Mouse (Mus musculus): ENCODE measurements around the gene Fscn2. TPM values are rescaled to one million over a fixed set of nuclear protein-coding genes. Genes with fewer than 3 reads are reported as not detected.

Gene Fscn2
- polyA plus RNA-seq, 1 experiment from 2014 or later, result 0.57 TPM

GRCm38 (mm10) chr11:120354304-120355276, 6.7 kb upstream of the Fscn2 start:
- H3K27me3 ChIP-seq (ENCODE audit: insufficient read depth, low read length), result no peaks in the 10 kb centered on the region; the same call in 1 of the 2 replicates
- 84% methylated on average over 17 of the region's 17 CpGs for WGBS
- TF ChIP-seq CTCF (IDR thresholded peaks at IDR 0.05; ENCODE audit: low read depth), result no peak
- no peak overlapping the region; the same call in 1 of the 2 replicates for H3K4me2 ChIP-seq
- peaks cover 37% of the 10 kb centered on the region for H3K4me1 ChIP-seq (ENCODE audit: insufficient read depth)
- no peaks in the 10 kb centered on the region for H3K9me3 ChIP-seq (ENCODE audit: low read depth, low read length)
- no peak for DNase-seq
- no peak overlapping the region for H3K4me3 ChIP-seq (ENCODE audit: low read depth, low read length)
- no peak overlapping the region; the same call in 1 of the 2 replicates for H3K9ac ChIP-seq
- ATAC-seq (ENCODE audit: insufficient read depth), result no peak
- peak overlapping the region; percentile 37; the same call in 1 of the 2 replicates for H3K27ac ChIP-seq (ENCODE audit: low read depth)
- H3K36me3 ChIP-seq (ENCODE audit: insufficient read depth), result 0 out of 2 replicates have a peak, but pooled peaks cover 5% of the 10 kb centered on the region

- H3K4me2 ChIP-seq, result no peak overlapping the region
- H3K36me3 ChIP-seq (ENCODE audit: insufficient read depth), result 0 out of 2 replicates have a peak, but pooled peaks cover 5% of the 10 kb centered on the region
- ATAC-seq (ENCODE audit: insufficient read depth), result no peak
- no peaks in the 10 kb centered on the region for H3K27me3 ChIP-seq (ENCODE audit: insufficient read depth, low read length)
- no peak overlapping the region for H3K4me3 ChIP-seq (ENCODE audit: low read depth, low read length)
- H3K9ac ChIP-seq, result no peak overlapping the region; the same call in 1 of the 2 replicates
- DNase-seq, result peak; percentile 42
- H3K9me3 ChIP-seq (ENCODE audit: low read depth, low read length), result no peaks in the 10 kb centered on the region
- no peak for TF ChIP-seq CTCF (IDR thresholded peaks at IDR 0.05; ENCODE audit: low read depth)
- H3K4me1 ChIP-seq (ENCODE audit: insufficient read depth), result peaks cover 40% of the 10 kb centered on the region
- 29% methylated on average over 5 of the region's 5 CpGs for WGBS
- peak overlapping the region; percentile 37; the same call in 1 of the 2 replicates for H3K27ac ChIP-seq (ENCODE audit: low read depth)
Observed at GRCm38 (mm10) chr11:120355277-120356039, 5.9 kb upstream of the Fscn2 start.

GRCm38 (mm10) chr11:120356319-120356840, 5.0 kb upstream of the Fscn2 start:
- Histone ChIP-seq H3K9ac (no peak overlapping the region), H3K27me3 (ENCODE audit: insufficient read depth, low read length) (no peaks in the 10 kb centered on the region), H3K4me3 (ENCODE audit: low read depth, low read length) (no peak overlapping the region), H3K4me1 (ENCODE audit: insufficient read depth) (peaks cover 33% of the 10 kb centered on the region), H3K27ac (ENCODE audit: low read depth) (no peak overlapping the region), H3K9me3 (ENCODE audit: low read depth, low read length) (no peaks in the 10 kb centered on the region), H3K36me3 (ENCODE audit: insufficient read depth) (0 out of 2 replicates have a peak, but pooled peaks cover 4% of the 10 kb centered on the region), H3K4me2 (no peak overlapping the region)
- ATAC-seq (ENCODE audit: insufficient read depth), result no peak
- TF ChIP-seq CTCF (IDR thresholded peaks at IDR 0.05; ENCODE audit: low read depth), result peak; percentile 58
- no peak for DNase-seq
- 66% methylated on average over 15 of the region's 15 CpGs for WGBS

GRCm38 (mm10) chr11:120356900-120357299, 4.4 kb upstream of the Fscn2 start:
- ATAC-seq (ENCODE audit: insufficient read depth) (no peak), DNase-seq (no peak)
- peak; percentile 12; the same call in 1 of the 2 replicates for TF ChIP-seq CTCF (IDR thresholded peaks at IDR 0.05; ENCODE audit: low read depth)
- no peaks in the 10 kb centered on the region for H3K9me3 ChIP-seq (ENCODE audit: low read depth, low read length)
- H3K36me3 ChIP-seq (ENCODE audit: insufficient read depth), result no peaks in the 10 kb centered on the region
- no peak overlapping the region for H3K4me2 ChIP-seq
- WGBS, result 92% methylated on average over 4 of the region's 4 CpGs
- H3K4me1 ChIP-seq (ENCODE audit: insufficient read depth), result peaks cover 32% of the 10 kb centered on the region
- H3K27me3 ChIP-seq (ENCODE audit: insufficient read depth, low read length), result no peaks in the 10 kb centered on the region
- H3K27ac ChIP-seq (ENCODE audit: low read depth), result peak overlapping the region; percentile 83
- no peak overlapping the region for H3K9ac ChIP-seq
- no peak overlapping the region for H3K4me3 ChIP-seq (ENCODE audit: low read depth, low read length)

- H3K4me3 ChIP-seq (ENCODE audit: low read depth, low read length), result no peak overlapping the region
- ATAC-seq (ENCODE audit: insufficient read depth) (peak; percentile 84), DNase-seq (peak; percentile 97)
- peak overlapping the region; percentile 39 for H3K4me2 ChIP-seq
- H3K27me3 ChIP-seq (ENCODE audit: insufficient read depth, low read length), result no peaks in the 10 kb centered on the region
- WGBS, result 4% methylated on average over 10 of the region's 10 CpGs
- H3K9ac ChIP-seq, result no peak overlapping the region
- H3K4me1 ChIP-seq (ENCODE audit: insufficient read depth), result peaks cover 29% of the 10 kb centered on the region
- no peaks in the 10 kb centered on the region for H3K36me3 ChIP-seq (ENCODE audit: insufficient read depth)
- no peaks in the 10 kb centered on the region for H3K9me3 ChIP-seq (ENCODE audit: low read depth, low read length)
- H3K27ac ChIP-seq (ENCODE audit: low read depth), result peak overlapping the region; percentile 83
- TF ChIP-seq CTCF (IDR thresholded peaks at IDR 0.05; ENCODE audit: low read depth), result no peak
Observed at GRCm38 (mm10) chr11:120357791-120358401, 3.4 kb upstream of the Fscn2 start.

GRCm38 (mm10) chr11:120359391-120359790, 1.9 kb upstream of the Fscn2 start:
- Histone ChIP-seq H3K27ac (ENCODE audit: low read depth) (no peak overlapping the region), H3K36me3 (ENCODE audit: insufficient read depth) (no peaks in the 10 kb centered on the region), H3K4me1 (ENCODE audit: insufficient read depth) (peaks cover 26% of the 10 kb centered on the region), H3K4me2 (no peak overlapping the region), H3K9me3 (ENCODE audit: low read depth, low read length) (no peaks in the 10 kb centered on the region), H3K9ac (no peak overlapping the region), H3K27me3 (ENCODE audit: insufficient read depth, low read length) (no peaks in the 10 kb centered on the region), H3K4me3 (ENCODE audit: low read depth, low read length) (no peak overlapping the region)
- 81% methylated on average over 6 of the region's 6 CpGs for WGBS
- ATAC-seq (ENCODE audit: insufficient read depth) (no peak), DNase-seq (no peak)
- no peak for TF ChIP-seq CTCF (IDR thresholded peaks at IDR 0.05; ENCODE audit: low read depth)

Data from lung, embryonic 14.5 days (tissue).